Mouse (Mus musculus) cerebellum, adult 2 months (tissue): ENCODE data around the gene Hyal6.

Source experiments
- CTCF ChIP-seq: fragments of 200-500 bp; IDR thresholded peaks from 2 replicates; pipeline ENCODE4 v1.5.1; 2011; ENCODE audit warnings: low read depth, mild to moderate bottlenecking, control low read depth, low read length, moderate library complexity, borderline replicate concordance; ENCODE audit not compliant: insufficient read depth
- POLR2A ChIP-seq: fragments of 200-500 bp; IDR thresholded peaks from 2 replicates; pipeline ENCODE4 v1.6.1; 2011; ENCODE audit warnings: low read length, control low read depth, borderline replicate concordance; ENCODE audit not compliant: insufficient read depth

DNA sequence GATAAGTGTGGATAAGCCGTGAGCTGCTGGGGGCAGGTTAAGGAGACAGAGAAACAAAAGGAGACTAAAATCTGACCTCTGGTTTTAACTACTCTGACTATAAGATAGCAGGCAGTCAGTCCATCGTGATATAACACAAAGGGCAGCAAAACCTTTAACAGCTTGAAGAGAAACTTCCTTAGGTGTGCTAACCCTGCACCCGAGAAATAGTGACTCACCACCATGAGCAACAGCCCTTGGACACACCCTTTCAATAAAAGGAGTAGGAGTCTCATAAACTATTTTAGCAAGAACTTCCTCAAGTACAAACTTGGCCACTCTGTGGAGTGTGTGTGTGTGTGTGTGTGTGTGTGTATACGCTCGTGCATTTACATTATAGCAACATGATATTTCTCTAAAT lies 26.0 kb upstream of the Hyal6 start:
- TF ChIP-seq POLR2A (no peak), CTCF (no peak)
